Mouse (Mus musculus) hindbrain, embryonic 15.5 days (tissue): ENCODE results near the gene Nhsl2. TPM values are rescaled to one million over a fixed set of nuclear protein-coding genes. Genes with fewer than 3 reads are reported as not detected.
"Not testable (repeated sequence)": the region's sequence is repeated elsewhere in the genome, so short reads cannot be mapped to it uniquely, and the experiment has no call there.

Experiments used
- ATAC-seq: fragments of 200-750 bp; cut with Nextera tagmentation; 2 replicates; pipeline ENCODE4 v1.8.0; 2017; ENCODE audit warnings: low read depth, moderate number of reproducible peaks, moderate TSS enrichment; ENCODE audit not compliant: low FRiP score
- H3K27ac ChIP-seq: fragments of 300-500 bp; sonication (generic); replicated peaks from 2 replicates; pipeline ENCODE4 v1.5.1; 2015; ENCODE audit warnings: mild to moderate bottlenecking, inconsistent platforms
- H3K27me3 ChIP-seq: fragments of 300-500 bp; sonication (generic); 2 replicates; pipeline ENCODE4 v1.6.1; 2015; ENCODE audit warnings: control low read depth, inconsistent platforms
- H3K36me3 ChIP-seq: fragments of 300-500 bp; sonication (generic); 2 replicates; pipeline ENCODE4 v1.6.1; 2015; ENCODE audit warnings: control low read depth, inconsistent platforms
- H3K4me1 ChIP-seq: fragments of 300-500 bp; sonication (generic); replicated peaks from 2 replicates; pipeline ENCODE4 v1.6.1; 2015; ENCODE audit warnings: control low read depth, inconsistent platforms
- H3K4me2 ChIP-seq: fragments of 300-500 bp; sonication (generic); 2 replicates; pipeline ENCODE4 v1.6.1; 2015; ENCODE audit warnings: moderate library complexity, mild to moderate bottlenecking, inconsistent platforms
- H3K4me3 ChIP-seq: fragments of 300-500 bp; sonication (generic); 2 replicates; pipeline ENCODE4 v1.5.1; 2015; ENCODE audit warnings: mild to moderate bottlenecking, inconsistent platforms
- H3K9ac ChIP-seq: fragments of 300-500 bp; sonication (generic); 2 replicates; pipeline ENCODE4 v1.6.1; 2015; ENCODE audit warnings: inconsistent platforms
- H3K9me3 ChIP-seq: fragments of 300-500 bp; sonication (generic); 2 replicates; pipeline ENCODE4 v1.6.1; 2016; ENCODE audit warnings: control low read depth, inconsistent platforms
- WGBS: fragments of 180-500 bp; shearing (Covaris S2); methylation state at CpG from one replicate; pipeline ENCODE4 v1.1.7; 2015; 5-methylcytosine and 5-hydroxymethylcytosine counted together
- polyA plus RNA-seq: library from polyadenylated mRNA; unstranded; fragments of >200 nt; fragmentation: Nextera tagmentation; extraction: Ambion mirVana; gene quantifications from 2 replicates; pipeline ENCODE4 v1.2.1, GENCODE M21; 2015

Nhsl2 gene
- polyA plus RNA-seq, 1 experiment from 2014 or later: 6.4 TPM

GRCm38 (mm10) chrX:102075158-102075557 is 226.0 kb downstream of the Nhsl2 start:
- no peak overlapping the region for H3K4me2 ChIP-seq
- H3K27ac ChIP-seq: no peak overlapping the region
- H3K4me1 ChIP-seq: 0 out of 2 replicates have a peak, but pooled peaks cover 5% of the 10 kb centered on the region
- H3K36me3 ChIP-seq: no peaks in the 10 kb centered on the region
- H3K27me3 ChIP-seq: peaks cover 3% of the 10 kb centered on the region; the same call in 1 of the 2 replicates
- H3K9me3 ChIP-seq: no peaks in the 10 kb centered on the region
- WGBS: 82% methylated on average over 4 of the region's 4 CpGs
- no peak for ATAC-seq
- H3K9ac ChIP-seq: no peak overlapping the region
- H3K4me3 ChIP-seq: no peak overlapping the region

- peaks cover 3% of the 10 kb centered on the region; the same call in 1 of the 2 replicates for H3K27me3 ChIP-seq
- ATAC-seq: no peak
- WGBS: 85% methylated on average over 7 of the region's 7 CpGs
Measured at GRCm38 (mm10) chrX:102076886-102077765, 227.9 kb downstream of the Nhsl2 start.

GRCm38 (mm10) chrX:102081076-102081475 is 231.9 kb downstream of the Nhsl2 start:
- H3K27me3 ChIP-seq: no peaks in the 10 kb centered on the region
- no peak overlapping the region for H3K4me2 ChIP-seq
- H3K4me1 ChIP-seq: peaks cover 21% of the 10 kb centered on the region
- WGBS: 47% methylated on average over 10 of the region's 10 CpGs
- no peaks in the 10 kb centered on the region for H3K36me3 ChIP-seq
- H3K9me3 ChIP-seq: no peaks in the 10 kb centered on the region
- H3K4me3 ChIP-seq: no peak overlapping the region
- H3K27ac ChIP-seq: peak overlapping the region; percentile 83
- no peak overlapping the region for H3K9ac ChIP-seq
- ATAC-seq: peak; percentile 14; the same call in 1 of the 2 replicates

More at GRCm38 (mm10) chrX:102076886-102077765, 227.9 kb downstream of the Nhsl2 start:
- Histone ChIP-seq H3K9me3 (no peaks in the 10 kb centered on the region), H3K9ac (no peak overlapping the region), H3K4me2 (no peak overlapping the region), H3K27ac (no peak overlapping the region), H3K4me1 (peaks cover 12% of the 10 kb centered on the region), H3K4me3 (no peak overlapping the region), H3K36me3 (no peaks in the 10 kb centered on the region)

GRCm38 (mm10) chrX:102081573-102082279 is 232.5 kb downstream of the Nhsl2 start:
- Histone ChIP-seq H3K27ac (peak overlapping the region; percentile 83), H3K36me3 (no peaks in the 10 kb centered on the region), H3K4me2 (peak overlapping the region; percentile 27; the same call in 1 of the 2 replicates), H3K9me3 (no peaks in the 10 kb centered on the region), H3K4me1 (peaks cover 21% of the 10 kb centered on the region), H3K27me3 (no peaks in the 10 kb centered on the region), H3K9ac (no peak overlapping the region), H3K4me3 (no peak overlapping the region)
- 27% methylated on average over 7 of the region's 7 CpGs for WGBS
- ATAC-seq: peak; percentile 92

- Histone ChIP-seq H3K4me1 (peaks cover 21% of the 10 kb centered on the region), H3K9ac (no peak overlapping the region), H3K4me3 (no peak overlapping the region), H3K4me2 (peak overlapping the region; percentile 27; the same call in 1 of the 2 replicates), H3K27ac (peak overlapping the region; percentile 83), H3K9me3 (no peaks in the 10 kb centered on the region), H3K27me3 (no peaks in the 10 kb centered on the region), H3K36me3 (no peaks in the 10 kb centered on the region)
- ATAC-seq: no peak; the same call in 1 of the 2 replicates
- WGBS: 22% methylated on average over 5 of the region's 5 CpGs
Measured at GRCm38 (mm10) chrX:102082340-102082739, 233.2 kb downstream of the Nhsl2 start.

- Histone ChIP-seq H3K4me3 (no peak overlapping the region), H3K27ac (no peak overlapping the region), H3K4me1 (peaks cover 21% of the 10 kb centered on the region), H3K36me3 (no peaks in the 10 kb centered on the region), H3K27me3 (peaks cover 2% of the 10 kb centered on the region; the same call in 1 of the 2 replicates), H3K9ac (no peak overlapping the region), H3K9me3 (no peaks in the 10 kb centered on the region), H3K4me2 (no peak overlapping the region)
- no peak for ATAC-seq
- 84% methylated on average over 8 of the region's 8 CpGs for WGBS
Measured at GRCm38 (mm10) chrX:102085798-102086443, 236.7 kb downstream of the Nhsl2 start.

- H3K27ac ChIP-seq: no peak overlapping the region
- no peak for ATAC-seq
Measured at GRCm38 (mm10) chrX:102090605-102091004, 241.4 kb downstream of the Nhsl2 start.

GRCm38 (mm10) chrX:102094381-102094904 is 245.3 kb downstream of the Nhsl2 start:
- Histone ChIP-seq H3K36me3 (no peaks in the 10 kb centered on the region), H3K27me3 (peaks cover 8% of the 10 kb centered on the region; the same call in 1 of the 2 replicates), H3K9me3 (no peaks in the 10 kb centered on the region), H3K27ac (no peak overlapping the region), H3K4me2 (no peak overlapping the region), H3K4me1 (no peaks in the 10 kb centered on the region), H3K4me3 (no peak overlapping the region), H3K9ac (no peak overlapping the region)
- WGBS: 78% methylated on average over 7 of the region's 7 CpGs
- no peak for ATAC-seq

More at GRCm38 (mm10) chrX:102090605-102091004, 241.4 kb downstream of the Nhsl2 start:
- H3K9ac ChIP-seq: no peak overlapping the region
- H3K9me3 ChIP-seq: no peaks in the 10 kb centered on the region
- no peaks in the 10 kb centered on the region for H3K4me1 ChIP-seq
- no peak overlapping the region for H3K4me3 ChIP-seq
- H3K27me3 ChIP-seq: peaks cover 5% of the 10 kb centered on the region; the same call in 1 of the 2 replicates
- no peak overlapping the region for H3K4me2 ChIP-seq
- WGBS: 84% methylated on average over 3 of the region's 3 CpGs
- H3K36me3 ChIP-seq: no peaks in the 10 kb centered on the region

GRCm38 (mm10) chrX:102101886-102102285 is 252.7 kb downstream of the Nhsl2 start:
- no peaks in the 10 kb centered on the region for H3K36me3 ChIP-seq
- no peak overlapping the region for H3K9ac ChIP-seq
- H3K27ac ChIP-seq: no peak overlapping the region
- WGBS: 73% methylated on average over 7 of the region's 7 CpGs
- no peak for ATAC-seq
- H3K4me2 ChIP-seq: no peak overlapping the region
- no peaks in the 10 kb centered on the region for H3K9me3 ChIP-seq
- no peak overlapping the region for H3K4me3 ChIP-seq
- H3K4me1 ChIP-seq: no peaks in the 10 kb centered on the region
- 0 out of 2 replicates have a peak, but pooled peaks cover 3% of the 10 kb centered on the region for H3K27me3 ChIP-seq

- not testable (repeated sequence) for H3K4me1 ChIP-seq, H3K4me3 ChIP-seq, ATAC-seq, H3K4me2 ChIP-seq, H3K36me3 ChIP-seq, H3K27me3 ChIP-seq, H3K27ac ChIP-seq, H3K9ac ChIP-seq, H3K9me3 ChIP-seq
- 69% methylated on average over 2 of the region's 2 CpGs for WGBS
Measured at GRCm38 (mm10) chrX:102103830-102104229, 254.6 kb downstream of the Nhsl2 start.

- H3K27me3 ChIP-seq, H3K9me3 ChIP-seq, H3K9ac ChIP-seq, H3K4me2 ChIP-seq, H3K4me3 ChIP-seq, ATAC-seq, H3K36me3 ChIP-seq, H3K4me1 ChIP-seq, H3K27ac ChIP-seq: not testable (repeated sequence)
- whole genome bisulfite sequencing: 88% methylated on average over 5 of the region's 5 CpGs
Measured at GRCm38 (mm10) chrX:102109349-102109748, 260.2 kb downstream of the Nhsl2 start.
